Mouse (Mus musculus): ENCODE measurements around the gene Btbd35f25. TPM values are rescaled to one million over a fixed set of nuclear protein-coding genes. Genes with fewer than 3 reads are reported as not detected.
"Not testable (repeated sequence)": the region's sequence is repeated elsewhere in the genome, so short reads cannot be mapped to it uniquely, and the experiment has no call there.

The Btbd35f25 gene
- not detected in 2 replicates for polyA plus RNA-seq (2015; fragmentation: Nextera tagmentation; extraction: Ambion mirVana)

- H3K9me3 ChIP-seq; H3K27ac ChIP-seq; H3K4me2 ChIP-seq; H3K9ac ChIP-seq; H3K27me3 ChIP-seq (replicated peaks); H3K36me3 ChIP-seq; H3K4me1 ChIP-seq; ATAC-seq (ENCODE audit: insufficient read depth, low FRiP score, low read depth); H3K4me3 ChIP-seq (replicated peaks): not testable (repeated sequence)
- WGBS, result 75% methylated on average over 3 of the region's 4 CpGs
Measured at GRCm38 (mm10) chrX:31717056-31717455, at the start of gene Btbd35f25. Gene Btbd35f25 (minus strand): TSS chrX:31717156.

GRCm38 (mm10) chrX:31766255-31766654 is 49.3 kb upstream of the Btbd35f25 start:
- Histone ChIP-seq H3K9me3 (peaks cover 20% of the 10 kb centered on the region; the same call in 1 of the 2 replicates), H3K36me3 (no peaks in the 10 kb centered on the region), H3K9ac (no peak overlapping the region), H3K4me2 (no peak overlapping the region), H3K27me3 (replicated peaks) (no peaks in the 10 kb centered on the region), H3K27ac (no peak overlapping the region), H3K4me3 (replicated peaks) (no peak overlapping the region), H3K4me1 (no peaks in the 10 kb centered on the region)
- no peak for ATAC-seq (ENCODE audit: insufficient read depth, low FRiP score, low read depth)

- Histone ChIP-seq H3K36me3 (no peaks in the 10 kb centered on the region), H3K27me3 (replicated peaks) (no peaks in the 10 kb centered on the region), H3K9me3 (peaks cover 20% of the 10 kb centered on the region; the same call in 1 of the 2 replicates), H3K9ac (no peak overlapping the region), H3K4me2 (no peak overlapping the region), H3K4me3 (replicated peaks) (no peak overlapping the region), H3K27ac (no peak overlapping the region), H3K4me1 (no peaks in the 10 kb centered on the region)
- 86% methylated on average over 1 of the region's 1 CpGs for WGBS
- ATAC-seq (ENCODE audit: insufficient read depth, low FRiP score, low read depth), result no peak
Measured at GRCm38 (mm10) chrX:31764001-31764400, 47.0 kb upstream of the Btbd35f25 start.

- no peaks in the 10 kb centered on the region for H3K4me1 ChIP-seq
- 85% methylated on average over 10 of the region's 10 CpGs for WGBS
Measured at GRCm38 (mm10) chrX:31745079-31745478, 28.1 kb upstream of the Btbd35f25 start.

GRCm38 (mm10) chrX:31736958-31737357 is 20.0 kb upstream of the Btbd35f25 start:
- WGBS, result 73% methylated on average over 6 of the region's 6 CpGs
- Histone ChIP-seq H3K9me3 (peaks cover 6% of the 10 kb centered on the region; the same call in 1 of the 2 replicates), H3K4me2 (no peak overlapping the region), H3K4me1 (no peaks in the 10 kb centered on the region), H3K4me3 (replicated peaks) (no peak overlapping the region), H3K9ac (no peak overlapping the region), H3K27me3 (replicated peaks) (no peaks in the 10 kb centered on the region), H3K36me3 (no peaks in the 10 kb centered on the region), H3K27ac (no peak overlapping the region)
- ATAC-seq (ENCODE audit: insufficient read depth, low FRiP score, low read depth), result peak; percentile 31; the same call in 1 of the 2 replicates

More at GRCm38 (mm10) chrX:31745079-31745478, 28.1 kb upstream of the Btbd35f25 start:
- H3K4me2 ChIP-seq, result no peak overlapping the region
- peaks cover 14% of the 10 kb centered on the region for H3K9me3 ChIP-seq
- H3K9ac ChIP-seq, result no peak overlapping the region
- ATAC-seq (ENCODE audit: insufficient read depth, low FRiP score, low read depth), result no peak
- H3K27ac ChIP-seq, result no peak overlapping the region
- no peaks in the 10 kb centered on the region for H3K36me3 ChIP-seq
- H3K4me3 ChIP-seq (replicated peaks), result no peak overlapping the region
- no peaks in the 10 kb centered on the region for H3K27me3 ChIP-seq (replicated peaks)

Other genes with a start within 250 kb of the Btbd35f25 start
- not detected in 2 replicates for gene Gm21883, start 142.9 kb downstream of the Btbd35f25 start, polyA plus RNA-seq (2015; fragmentation: Nextera tagmentation; extraction: Ambion mirVana)
- gene Spin2e, start 98.2 kb downstream of the Btbd35f25 start, polyA plus RNA-seq (2015; fragmentation: Nextera tagmentation; extraction: Ambion mirVana), result not detected in 2 replicates
- not detected in 2 replicates for gene Gm21637, start 244.9 kb upstream of the Btbd35f25 start, polyA plus RNA-seq (2015; fragmentation: Nextera tagmentation; extraction: Ambion mirVana)